Mouse (Mus musculus): ENCODE results near the gene Pou2f2. TPM values are rescaled to one million over a fixed set of nuclear protein-coding genes. Genes with fewer than 3 reads are reported as not detected.

The Pou2f2 gene
- 4.2 and 9.8 TPM in 2 replicates for polyA plus RNA-seq (2014; fragmentation: Nextera tagmentation; extraction: Ambion mirVana)

DNA sequence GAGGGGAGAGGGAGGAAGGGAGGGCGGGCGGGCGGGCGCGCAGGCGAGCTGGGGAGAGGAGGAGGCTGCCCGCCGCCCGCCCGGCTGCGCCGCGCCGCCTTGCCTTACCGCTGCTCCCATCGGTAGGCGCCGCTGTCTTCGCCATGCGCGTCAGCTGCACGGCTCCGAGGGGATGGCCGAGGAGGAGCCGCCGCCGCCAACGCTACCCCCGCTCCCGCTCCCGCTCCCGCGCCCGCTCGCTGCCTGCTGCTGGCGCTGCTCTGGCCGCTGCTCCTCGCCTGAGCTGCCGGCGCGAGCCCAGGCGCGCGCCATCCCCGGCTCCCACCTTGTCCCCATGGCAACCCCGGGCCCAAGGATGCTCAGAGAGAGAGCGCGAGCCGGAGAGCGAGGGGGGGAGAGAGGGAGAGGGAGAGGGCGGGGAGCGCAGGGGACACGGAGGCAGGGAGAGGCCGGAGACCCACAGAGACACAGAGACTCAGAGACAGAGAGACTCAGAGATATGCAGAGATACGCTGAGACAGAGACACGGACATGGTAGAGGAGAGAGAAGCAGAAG lies at the start of gene Pou2f2:
Gene Pou2f2 (minus strand): TSS at position 121 of the 556 bp plus-strand sequence.
- under 1% methylated on average over 30 of the region's 56 CpGs for WGBS
- H3K27me3 ChIP-seq (ENCODE audit: control insufficient read depth, insufficient read depth, low read length), result peaks cover 52% of the 10 kb centered on the region
- peak within 1 kb of the TSS; percentile 43 for H3K9ac ChIP-seq (replicated peaks; ENCODE audit: low read length)
- H3K4me3 ChIP-seq (ENCODE audit: low read depth, low read length), result peak within 1 kb of the TSS; percentile 51
- H3K9me3 ChIP-seq (replicated peaks; ENCODE audit: control insufficient read depth, low read length), result no peaks in the 10 kb centered on the region
- no peaks in the 10 kb centered on the region for H3K36me3 ChIP-seq (replicated peaks; ENCODE audit: control insufficient read depth, insufficient read depth, low read depth, low read length)
- DNase-seq (ENCODE audit: low spot score) (peak; percentile 91), ATAC-seq (replicated peaks; ENCODE audit: insufficient number of reproducible peaks, low FRiP score, low TSS enrichment, low read depth) (peak; percentile 95)
- peaks cover 4% of the 10 kb centered on the region for H3K4me1 ChIP-seq (ENCODE audit: control insufficient read depth, insufficient read depth, low read length)
- peak within 1 kb of the TSS; percentile 31 for H3K27ac ChIP-seq (replicated peaks; ENCODE audit: low read depth, low read length)
- peak within 1 kb of the TSS; percentile 92 for H3K4me2 ChIP-seq (ENCODE audit: low read depth, low read length)

DNA sequence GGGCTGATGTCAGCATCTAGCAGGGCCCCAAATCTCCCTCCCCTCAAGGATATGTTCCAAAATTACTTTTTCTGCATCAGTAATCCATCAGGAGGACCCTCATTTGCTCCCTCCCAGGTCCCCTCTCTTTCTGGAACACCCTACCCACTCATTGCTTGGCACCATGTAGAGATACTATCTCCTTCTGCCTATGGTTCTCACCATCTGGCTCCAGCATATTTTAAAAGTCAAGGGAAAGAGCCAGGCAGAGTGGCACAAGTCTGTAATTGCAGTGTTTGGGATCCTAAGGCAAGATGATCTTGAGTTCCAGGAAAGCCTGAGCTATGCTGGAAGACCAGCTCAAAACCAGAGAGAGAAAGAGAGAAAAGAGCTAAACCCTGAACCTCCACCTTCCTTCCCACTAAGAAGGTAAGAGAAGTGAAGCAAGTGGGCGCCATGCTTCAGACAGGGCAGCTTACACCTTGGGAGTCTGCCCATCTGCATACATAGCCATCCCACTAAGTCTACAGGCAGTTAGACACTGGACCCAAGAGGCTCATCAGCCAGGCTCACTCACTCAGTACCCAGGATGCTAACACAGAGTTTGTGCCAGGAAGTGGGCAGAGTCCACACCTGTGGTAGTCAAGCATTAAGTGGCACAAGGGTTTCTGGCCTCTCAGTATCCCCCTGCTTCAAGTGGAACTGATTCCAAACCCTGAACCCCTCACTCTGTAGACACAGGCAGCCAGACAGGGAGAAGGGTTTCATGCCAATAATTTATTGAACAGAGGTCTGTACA lies 48.2 kb upstream of the Pou2f2 start:
- H3K9me3 ChIP-seq (replicated peaks; ENCODE audit: control insufficient read depth, low read length), result no peaks in the 10 kb centered on the region
- H3K4me2 ChIP-seq (ENCODE audit: low read depth, low read length), result no peak overlapping the region
- no peaks in the 10 kb centered on the region for H3K27me3 ChIP-seq (ENCODE audit: control insufficient read depth, insufficient read depth, low read length)
- ATAC-seq (replicated peaks; ENCODE audit: insufficient number of reproducible peaks, low FRiP score, low TSS enrichment, low read depth) (no peak), DNase-seq (ENCODE audit: low spot score) (no peak)
- 100% methylated on average over 1 of the region's 1 CpGs for WGBS
- H3K9ac ChIP-seq (replicated peaks; ENCODE audit: low read length), result no peak overlapping the region
- H3K27ac ChIP-seq (replicated peaks; ENCODE audit: low read depth, low read length), result no peak overlapping the region
- no peak overlapping the region for H3K4me3 ChIP-seq (ENCODE audit: low read depth, low read length)
- H3K36me3 ChIP-seq (replicated peaks; ENCODE audit: control insufficient read depth, insufficient read depth, low read depth, low read length), result peaks cover 23% of the 10 kb centered on the region
- no peaks in the 10 kb centered on the region for H3K4me1 ChIP-seq (ENCODE audit: control insufficient read depth, insufficient read depth, low read length)

DNA sequence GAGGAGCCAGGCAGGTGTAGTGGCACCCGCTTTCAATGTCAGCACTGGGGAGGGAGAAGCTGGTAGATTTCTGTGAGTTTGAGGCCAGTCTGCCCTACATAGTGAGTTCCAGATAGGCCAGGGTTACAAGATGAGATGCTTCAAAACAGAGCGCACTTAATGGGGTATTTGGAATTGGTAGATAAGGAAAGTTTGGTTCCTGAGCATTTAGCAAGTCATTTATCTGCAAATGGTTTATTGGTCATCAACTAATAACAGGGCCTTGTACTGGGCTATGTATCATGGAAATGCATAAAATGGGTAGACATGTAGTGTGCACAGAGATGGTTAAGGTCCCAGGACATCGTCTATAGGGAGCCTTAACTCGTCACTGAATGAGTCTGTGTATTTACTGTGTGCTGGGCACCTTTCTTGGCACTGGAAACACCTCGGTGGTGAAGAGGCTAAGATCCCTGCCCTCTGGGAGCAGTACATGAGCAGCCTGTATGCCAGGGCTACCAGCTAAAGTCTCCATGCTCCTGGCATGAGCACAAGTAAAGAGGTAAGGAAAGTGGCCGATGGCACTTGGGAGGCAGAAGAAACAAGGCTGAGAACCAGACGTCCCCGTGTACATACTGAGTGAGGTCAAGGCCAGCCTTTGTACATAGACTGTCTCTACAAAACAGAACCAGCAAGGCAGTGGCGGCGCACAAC lies 42.9 kb upstream of the Pou2f2 start:
- H3K27me3 ChIP-seq (ENCODE audit: control insufficient read depth, insufficient read depth, low read length), result no peaks in the 10 kb centered on the region
- peaks cover 9% of the 10 kb centered on the region for H3K4me1 ChIP-seq (ENCODE audit: control insufficient read depth, insufficient read depth, low read length)
- no peak for DNase-seq (ENCODE audit: low spot score)
- WGBS, result 84% methylated on average over 10 of the region's 10 CpGs
- no peak overlapping the region for H3K27ac ChIP-seq (replicated peaks; ENCODE audit: low read depth, low read length)
- peak overlapping the region; percentile 85 for H3K4me2 ChIP-seq (ENCODE audit: low read depth, low read length)
- peaks cover 9% of the 10 kb centered on the region for H3K36me3 ChIP-seq (replicated peaks; ENCODE audit: control insufficient read depth, insufficient read depth, low read depth, low read length)
- H3K9me3 ChIP-seq (replicated peaks; ENCODE audit: control insufficient read depth, low read length), result no peaks in the 10 kb centered on the region
- no peak for ATAC-seq (replicated peaks; ENCODE audit: insufficient number of reproducible peaks, low FRiP score, low TSS enrichment, low read depth)
- H3K9ac ChIP-seq (replicated peaks; ENCODE audit: low read length), result peak overlapping the region; percentile 78
- H3K4me3 ChIP-seq (ENCODE audit: low read depth, low read length), result peak overlapping the region; percentile 70

DNA sequence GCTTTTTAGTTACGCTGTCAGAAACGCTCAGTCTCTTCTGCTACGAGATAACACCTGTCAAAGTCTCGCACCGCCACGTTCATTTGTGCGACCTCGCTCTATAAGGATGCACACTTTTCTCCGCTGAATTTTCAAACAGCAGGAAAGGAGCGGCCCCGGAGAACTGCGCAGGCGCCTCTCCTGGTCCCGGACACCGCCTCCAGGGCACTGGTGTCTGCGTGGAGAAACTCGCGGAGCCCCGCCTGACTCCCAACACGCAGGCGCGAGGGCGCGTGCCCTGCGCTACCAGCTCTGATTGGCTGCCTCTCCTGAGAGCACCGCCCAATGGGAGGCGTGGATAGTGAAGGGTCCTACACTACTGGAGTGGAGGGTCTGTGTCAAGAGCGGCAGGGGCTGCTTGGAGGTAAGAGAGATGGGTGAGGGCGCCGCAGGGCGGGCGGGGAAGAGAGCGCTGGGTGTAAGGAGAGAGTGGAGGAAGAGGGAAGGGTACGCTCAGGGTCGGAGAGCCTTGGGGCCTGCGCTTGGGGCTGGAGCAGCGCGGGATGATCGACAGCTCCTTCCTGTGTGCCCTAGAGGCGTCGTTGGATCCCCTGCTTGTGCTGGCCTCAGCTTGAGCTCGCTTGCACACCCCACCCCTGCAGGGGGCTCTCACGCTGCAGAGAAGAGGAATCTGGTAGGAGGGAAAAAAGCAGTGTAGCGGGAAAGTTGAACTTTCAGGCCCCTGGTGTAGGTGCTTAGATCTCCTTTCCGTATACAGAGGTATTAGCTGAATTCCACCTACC lies 41.8 kb upstream of the Pou2f2 start, which contains the start of gene Zfp526:
Gene Zfp526 (plus strand): TSS at position 324 of the 782 bp plus-strand sequence.
- Histone ChIP-seq H3K9me3 (replicated peaks; ENCODE audit: control insufficient read depth, low read length) (no peaks in the 10 kb centered on the region), H3K36me3 (replicated peaks; ENCODE audit: control insufficient read depth, insufficient read depth, low read depth, low read length) (peaks cover 5% of the 10 kb centered on the region), H3K27me3 (ENCODE audit: control insufficient read depth, insufficient read depth, low read length) (no peaks in the 10 kb centered on the region), H3K4me1 (ENCODE audit: control insufficient read depth, insufficient read depth, low read length) (peaks cover 9% of the 10 kb centered on the region), H3K4me2 (ENCODE audit: low read depth, low read length) (peak within 1 kb of the TSS; percentile 85), H3K4me3 (ENCODE audit: low read depth, low read length) (peak within 1 kb of the TSS; percentile 70), H3K27ac (replicated peaks; ENCODE audit: low read depth, low read length) (peak within 1 kb of the TSS; percentile 70), H3K9ac (replicated peaks; ENCODE audit: low read length) (peak within 1 kb of the TSS; percentile 78)
- peak; percentile 95 for ATAC-seq (replicated peaks; ENCODE audit: insufficient number of reproducible peaks, low FRiP score, low TSS enrichment, low read depth)
- under 1% methylated on average over 45 of the region's 45 CpGs for WGBS
- peak; percentile 99 for DNase-seq (ENCODE audit: low spot score)

DNA sequence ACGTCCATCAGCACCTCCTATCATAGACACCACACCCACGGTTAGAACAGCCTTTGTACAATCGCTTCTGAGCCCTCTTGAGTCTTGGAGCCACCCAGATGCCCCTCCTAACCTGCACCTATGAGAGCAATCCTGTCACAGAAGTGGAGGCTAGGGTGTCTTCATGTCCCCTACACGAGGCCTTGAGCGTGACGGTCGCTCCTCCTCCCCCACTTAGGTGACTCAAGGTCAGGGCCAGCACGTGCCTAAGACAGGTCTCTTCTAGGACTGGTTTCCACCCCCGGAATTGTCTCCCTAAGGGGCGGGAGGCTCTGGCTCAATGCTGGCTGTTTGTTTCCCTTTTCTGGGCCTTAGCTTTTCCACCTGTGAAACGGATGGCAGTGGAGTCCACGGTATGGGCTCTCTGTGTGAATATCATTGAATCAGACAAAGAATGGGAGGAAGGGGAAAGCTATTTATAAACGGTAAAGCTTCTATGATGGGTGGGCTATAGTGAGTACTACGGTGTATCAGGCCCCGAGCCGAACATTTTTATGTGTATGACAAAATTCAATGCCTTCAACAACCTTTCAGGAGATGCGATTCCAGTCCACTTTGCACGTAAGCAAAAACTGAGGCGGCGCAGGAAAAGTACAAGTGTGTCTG lies 41.1 kb upstream of the Pou2f2 start, which contains the start of gene Dedd2:
Gene Dedd2 (minus strand): TSS at position 159 of the 645 bp plus-strand sequence.
- no peaks in the 10 kb centered on the region for H3K27me3 ChIP-seq (ENCODE audit: control insufficient read depth, insufficient read depth, low read length)
- peak within 1 kb of the TSS; percentile 81 for H3K9ac ChIP-seq (replicated peaks; ENCODE audit: low read length)
- 8% methylated on average over 20 of the region's 20 CpGs for WGBS
- no peak for ATAC-seq (replicated peaks; ENCODE audit: insufficient number of reproducible peaks, low FRiP score, low TSS enrichment, low read depth)
- DNase-seq (ENCODE audit: low spot score), result no peak
- peak within 1 kb of the TSS; percentile 70 for H3K4me3 ChIP-seq (ENCODE audit: low read depth, low read length)
- peak within 1 kb of the TSS; percentile 85 for H3K4me2 ChIP-seq (ENCODE audit: low read depth, low read length)
- peaks cover 2% of the 10 kb centered on the region for H3K36me3 ChIP-seq (replicated peaks; ENCODE audit: control insufficient read depth, insufficient read depth, low read depth, low read length)
- peaks cover 9% of the 10 kb centered on the region for H3K4me1 ChIP-seq (ENCODE audit: control insufficient read depth, insufficient read depth, low read length)
- no peaks in the 10 kb centered on the region for H3K9me3 ChIP-seq (replicated peaks; ENCODE audit: control insufficient read depth, low read length)
- H3K27ac ChIP-seq (replicated peaks; ENCODE audit: low read depth, low read length), result peak within 1 kb of the TSS; percentile 70

DNA sequence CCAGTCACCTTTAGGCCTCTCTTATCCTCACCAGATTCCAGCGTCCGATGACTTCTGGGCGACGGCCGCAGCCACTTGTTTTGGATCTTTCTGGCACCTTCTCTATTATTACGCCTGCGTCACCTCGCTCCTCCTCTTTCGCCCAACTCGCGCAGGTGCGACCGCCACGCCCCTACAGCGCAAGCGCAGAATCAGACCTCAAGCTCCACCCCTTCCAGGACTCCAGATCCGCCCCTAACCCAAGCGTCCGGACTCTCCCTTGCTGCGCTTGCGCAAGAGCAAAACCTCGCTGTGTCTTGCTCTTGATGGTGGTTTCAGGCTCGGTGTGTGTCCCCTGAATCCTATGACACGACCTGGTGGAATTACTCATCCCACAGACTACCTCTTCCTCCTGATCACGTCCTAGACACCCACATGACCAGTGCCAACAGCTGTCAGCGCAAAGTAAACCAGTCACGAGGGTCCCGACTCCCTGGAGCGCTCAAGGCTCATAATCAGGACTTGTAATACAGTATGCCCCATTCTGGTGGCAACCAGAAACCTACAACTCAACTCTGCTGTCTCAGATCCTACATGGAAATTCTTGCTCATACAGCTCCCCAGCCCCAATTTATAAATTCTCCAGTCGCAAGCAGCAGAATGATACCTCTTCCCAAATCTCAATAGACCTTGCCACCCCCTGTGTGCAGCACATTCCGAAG lies 40.4 kb upstream of the Pou2f2 start:
- H3K27ac ChIP-seq (replicated peaks; ENCODE audit: low read depth, low read length), result 0 out of 2 replicates have a peak overlapping the region, but pooled peaks have one; percentile 20
- H3K9me3 ChIP-seq (replicated peaks; ENCODE audit: control insufficient read depth, low read length), result no peaks in the 10 kb centered on the region
- WGBS, result 3% methylated on average over 31 of the region's 31 CpGs
- H3K4me1 ChIP-seq (ENCODE audit: control insufficient read depth, insufficient read depth, low read length), result peaks cover 9% of the 10 kb centered on the region
- H3K4me2 ChIP-seq (ENCODE audit: low read depth, low read length), result peak overlapping the region; percentile 85
- peak overlapping the region; percentile 81 for H3K9ac ChIP-seq (replicated peaks; ENCODE audit: low read length)
- ATAC-seq (replicated peaks; ENCODE audit: insufficient number of reproducible peaks, low FRiP score, low TSS enrichment, low read depth), result peak; percentile 54
- H3K36me3 ChIP-seq (replicated peaks; ENCODE audit: control insufficient read depth, insufficient read depth, low read depth, low read length), result no peaks in the 10 kb centered on the region; the same call in 1 of the 2 replicates
- peak overlapping the region; percentile 70 for H3K4me3 ChIP-seq (ENCODE audit: low read depth, low read length)
- H3K27me3 ChIP-seq (ENCODE audit: control insufficient read depth, insufficient read depth, low read length), result no peaks in the 10 kb centered on the region
- DNase-seq (ENCODE audit: low spot score), result peak; percentile 97

DNA sequence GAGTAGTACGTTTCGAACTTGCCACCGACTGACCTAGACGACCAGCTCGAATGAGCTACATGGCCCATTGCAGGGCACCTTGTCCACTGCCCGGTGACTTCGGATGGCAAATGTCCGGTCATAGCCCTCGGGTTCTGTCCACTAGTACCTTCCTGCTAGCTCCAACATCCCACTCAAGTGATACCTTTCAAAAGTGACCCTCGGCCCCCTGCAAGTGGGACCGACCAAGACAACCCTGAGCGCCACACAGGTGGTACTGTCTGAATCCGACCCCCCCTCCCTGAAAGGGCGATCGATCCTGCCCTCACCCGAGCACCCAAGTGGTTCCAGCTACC lies 39.9 kb upstream of the Pou2f2 start:
- Histone ChIP-seq H3K27ac (replicated peaks; ENCODE audit: low read depth, low read length) (no peak overlapping the region), H3K4me2 (ENCODE audit: low read depth, low read length) (peak overlapping the region; percentile 85), H3K27me3 (ENCODE audit: control insufficient read depth, insufficient read depth, low read length) (no peaks in the 10 kb centered on the region), H3K9me3 (replicated peaks; ENCODE audit: control insufficient read depth, low read length) (no peaks in the 10 kb centered on the region), H3K36me3 (replicated peaks; ENCODE audit: control insufficient read depth, insufficient read depth, low read depth, low read length) (no peaks in the 10 kb centered on the region; the same call in 1 of the 2 replicates), H3K9ac (replicated peaks; ENCODE audit: low read length) (peak overlapping the region; percentile 81), H3K4me1 (ENCODE audit: control insufficient read depth, insufficient read depth, low read length) (peaks cover 9% of the 10 kb centered on the region), H3K4me3 (ENCODE audit: low read depth, low read length) (peak overlapping the region; percentile 70)
- no peak for DNase-seq (ENCODE audit: low spot score)
- ATAC-seq (replicated peaks; ENCODE audit: insufficient number of reproducible peaks, low FRiP score, low TSS enrichment, low read depth), result peak; percentile 13; the same call in 1 of the 2 replicates
- WGBS, result 0% methylated on average over 16 of the region's 16 CpGs
